ENCODE assay signal across 11 mouse cellular contexts in genomic region chr1:191715150-191715549, GRCm38 (mm10).
"Had no signal": no experiment of that assay in that cellular context is flagged by ENCODE, and none has a peak within 500 bp of the region (broad histone marks: within the 10 kb centered on the region; RNA-seq: fewer than 3 reads in every experiment).

No protein-coding gene starts in this region.

- ATAC-seq: midbrain, embryonic 13.5 days; midbrain, embryonic 15.5 days had no signal

- DNase-seq: lung, adult 18-20 months; lung, embryonic 14.5 days; lung, postnatal 10 days; lung, postnatal 4 days; right cerebral cortex, postnatal 14 days; spleen, adult 18-20 months; thymus, adult 2 months; thymus, postnatal 25 days; thymus, postnatal 4 days had no signal
